In the genomic region with DNA sequence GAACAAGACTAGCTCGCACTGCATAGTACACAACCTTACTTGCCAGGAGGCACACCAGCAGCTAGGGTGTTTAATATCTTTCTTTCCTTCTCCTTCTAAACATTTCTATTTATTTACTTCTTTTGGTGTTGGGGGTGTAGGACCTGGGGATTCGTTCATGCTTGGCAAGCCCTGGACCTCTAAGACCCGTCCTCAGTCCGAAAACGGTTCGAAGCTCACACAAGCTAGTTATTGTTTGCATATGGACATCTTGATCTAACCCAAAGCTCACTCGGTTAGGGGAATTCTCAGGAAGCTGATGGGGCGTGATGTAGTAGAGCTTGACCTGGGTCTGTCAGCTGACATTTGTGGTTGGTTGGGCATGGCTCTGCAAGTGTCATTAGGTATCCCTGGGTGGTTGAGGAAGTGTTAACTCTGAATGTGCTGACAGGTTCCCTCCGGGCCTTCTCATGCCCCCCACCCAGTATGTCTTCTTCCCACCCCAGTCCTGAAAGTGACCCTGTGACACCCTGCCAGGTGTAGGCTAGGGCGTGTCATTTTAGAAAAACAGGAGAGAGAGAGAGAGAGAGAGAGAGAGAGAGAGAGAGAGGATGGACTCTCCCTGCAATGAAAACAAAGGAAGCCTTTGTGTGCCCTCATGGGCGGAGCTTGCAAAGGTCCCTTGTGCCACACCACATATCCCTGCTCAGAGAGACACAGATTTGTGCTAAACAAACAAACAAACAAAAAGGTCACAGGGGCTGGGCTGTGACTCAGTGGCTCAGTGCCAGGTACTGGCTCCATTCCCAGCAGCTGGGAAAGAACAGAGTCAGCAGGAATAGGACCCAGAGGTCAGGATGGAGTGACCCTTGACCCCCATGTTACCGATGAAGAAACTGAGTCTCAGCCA, we compare ENCODE assay signal across 8 mouse cellular contexts. TPM values are rescaled to one million over a fixed set of nuclear protein-coding genes. Genes with fewer than 3 reads are reported as not detected.
DNase-seq lines count a peak whose midpoint lies in the region; ATAC-seq and TF ChIP-seq lines count a peak whose summit lies in the region.

No protein-coding gene starts in this region.

- no peaks in the 10 kb centered on the region for H3K27me3 ChIP-seq in heart, embryonic 11.5 days (ENCODE audit: control insufficient read depth, insufficient read depth, low read length)
- H3K27me3 ChIP-seq in small intestine, adult 2 months (ENCODE audit: control insufficient read depth, insufficient read depth, low read length): no peaks in the 10 kb centered on the region
- no peaks in the 10 kb centered on the region for H3K27me3 ChIP-seq in midbrain, embryonic 13.5 days

- intact Hi-C loops in left cerebral cortex, postnatal 4 days (cut with DNase I): no loop called here
- intact Hi-C loops in left cerebral cortex, postnatal 14 days (cut with DNase I): no loop called here

- TF ChIP-seq CTCF in small intestine, adult 2 months (IDR thresholded peaks at IDR 0.05; ENCODE audit: extremely low read depth, insufficient read length, insufficient replicate concordance, low read depth, low read length): no peak

- H3K9ac ChIP-seq in heart, embryonic 11.5 days (ENCODE audit: low read depth, low read length): no peak overlapping the region; the same call in 1 of the 2 replicates
- no peak overlapping the region for H3K9ac ChIP-seq in midbrain, embryonic 13.5 days (replicated peaks)

- H3K36me3 ChIP-seq in heart, embryonic 11.5 days (ENCODE audit: control insufficient read depth, insufficient read depth, low read length): no peaks in the 10 kb centered on the region
- H3K36me3 ChIP-seq in small intestine, adult 2 months (ENCODE audit: control insufficient read depth, insufficient read depth, low read length): peaks cover 11% of the 10 kb centered on the region; the same call in 1 of the 2 replicates
- no peaks in the 10 kb centered on the region for H3K36me3 ChIP-seq in midbrain, embryonic 13.5 days

- 59% methylated on average over 12 of the region's 12 CpGs for WGBS in heart, embryonic 11.5 days (ENCODE audit: insufficient replicate concordance)
- 18% methylated on average over 12 of the region's 12 CpGs for WGBS in small intestine, adult 2 months
- WGBS in midbrain, embryonic 13.5 days: 71% methylated on average over 12 of the region's 12 CpGs

- H3K4me2 ChIP-seq in heart, embryonic 11.5 days: no peak overlapping the region
- no peak overlapping the region for H3K4me2 ChIP-seq in midbrain, embryonic 13.5 days (replicated peaks)

- H3K27ac ChIP-seq in heart, embryonic 11.5 days (ENCODE audit: low read depth, low read length): 0 out of 2 replicates have a peak overlapping the region, but pooled peaks have one; percentile 22
- H3K27ac ChIP-seq in small intestine, adult 2 months (ENCODE audit: insufficient read depth, low read depth, low read length): peak overlapping the region; percentile 70
- no peak overlapping the region for H3K27ac ChIP-seq in midbrain, embryonic 13.5 days

- H3K9me3 ChIP-seq in heart, embryonic 11.5 days (replicated peaks; ENCODE audit: control insufficient read depth, low read length): no peaks in the 10 kb centered on the region
- no peaks in the 10 kb centered on the region for H3K9me3 ChIP-seq in midbrain, embryonic 13.5 days

- no peak for ATAC-seq in heart, embryonic 11.5 days (replicated peaks; ENCODE audit: insufficient number of reproducible peaks, low FRiP score, low TSS enrichment)
- ATAC-seq in midbrain, embryonic 13.5 days: no peak
- no peak for ATAC-seq in erythroid progenitor cell, adult 5-6 weeks (replicated peaks; ENCODE audit: low FRiP score, poor library complexity, severe bottlenecking)

- TF ChIP-seq POLR2A in small intestine, adult 2 months (IDR thresholded peaks at IDR 0.05; ENCODE audit: low read depth, low read length): no peak

- peaks cover 21% of the 10 kb centered on the region for H3K4me1 ChIP-seq in heart, embryonic 11.5 days (ENCODE audit: control insufficient read depth, insufficient read depth, low read length)
- H3K4me1 ChIP-seq in small intestine, adult 2 months (ENCODE audit: control insufficient read depth, insufficient read depth, insufficient read length, low read length): peaks cover 65% of the 10 kb centered on the region
- H3K4me1 ChIP-seq in midbrain, embryonic 13.5 days (replicated peaks): 0 out of 2 replicates have a peak, but pooled peaks cover 3% of the 10 kb centered on the region

- peak; percentile 12 for DNase-seq in left cerebral cortex, postnatal 4 days
- no peak for DNase-seq in left cerebral cortex, postnatal 14 days (ENCODE audit: low spot score in 2 of 2)
- peak; percentile 44 for DNase-seq in ZHBTc4 (ENCODE audit: low read depth, low spot score)
- peak; percentile 65 to 68 for DNase-seq in kidney, postnatal 4 days

- no peak overlapping the region for H3K4me3 ChIP-seq in heart, embryonic 11.5 days (ENCODE audit: low read depth, low read length)
- no peak overlapping the region for H3K4me3 ChIP-seq in small intestine, adult 2 months (ENCODE audit: low read depth, low read length)
- H3K4me3 ChIP-seq in midbrain, embryonic 13.5 days (replicated peaks): no peak overlapping the region

RNA-seq across cellular contexts. Expression of gene Irak2, which starts 23.3 kb away (rescaled TPM):
- total RNA-seq in left cerebral cortex, postnatal 4 days (2021): 1 to 10 TPM; 7.9 to 8.1 TPM
- 10 to 100 TPM; 19.5 to 23.5 TPM for total RNA-seq in left cerebral cortex, postnatal 14 days (2021)
- polyA plus RNA-seq in heart, embryonic 11.5 days (2014; fragmentation: Nextera tagmentation; extraction: Ambion mirVana): 6.7 and 7.2 TPM in 2 replicates
- 35.4 and 97.6 TPM in 2 replicates for polyA plus RNA-seq in small intestine, adult 2 months (2012; rRNA removed)
- polyA plus RNA-seq in midbrain, embryonic 13.5 days (2015; fragmentation: Nextera tagmentation; extraction: Ambion mirVana): 0.99 and 1.3 TPM in 2 replicates
- 7.2 and 23.1 TPM in 2 replicates for total RNA-seq in erythroid progenitor cell, adult 5-6 weeks (2015; ENCODE audit: low replicate concordance)
- total RNA-seq in erythroid progenitor cell, adult 5-6 weeks (2017; ENCODE audit: low replicate concordance): 34.8 and 64.6 TPM in 2 replicates

RNA-seq across cellular contexts. Expression of gene Tatdn2, which starts 35.3 kb away (rescaled TPM):
- 10 to 100 TPM; 95.0 to 98.1 TPM for total RNA-seq in left cerebral cortex, postnatal 4 days (2021)
- total RNA-seq in left cerebral cortex, postnatal 14 days (2021): 10 to 100 TPM; 70.4 to 71.4 TPM
- 0.93 and 1.1 TPM in 2 replicates for polyA plus RNA-seq in heart, embryonic 11.5 days (2014; fragmentation: Nextera tagmentation; extraction: Ambion mirVana)
- 11.3 and 16.6 TPM in 2 replicates for polyA plus RNA-seq in small intestine, adult 2 months (2012; rRNA removed)
- polyA plus RNA-seq in midbrain, embryonic 13.5 days (2015; fragmentation: Nextera tagmentation; extraction: Ambion mirVana): 0.93 and 1.0 TPM in 2 replicates
- total RNA-seq in erythroid progenitor cell, adult 5-6 weeks (2015; ENCODE audit: low replicate concordance): 14.3 and 17.7 TPM in 2 replicates
- 44.0 and 55.7 TPM in 2 replicates for total RNA-seq in erythroid progenitor cell, adult 5-6 weeks (2017; ENCODE audit: low replicate concordance)

RNA-seq across cellular contexts. Expression of gene Vhl, which starts 37.8 kb away (rescaled TPM):
- 10 to 100 TPM; 50.0 to 61.8 TPM for total RNA-seq in left cerebral cortex, postnatal 4 days (2021)
- 10 to 100 TPM; 48.4 to 51.9 TPM for total RNA-seq in left cerebral cortex, postnatal 14 days (2021)
- 31.2 and 40.9 TPM in 2 replicates for polyA plus RNA-seq in heart, embryonic 11.5 days (2014; fragmentation: Nextera tagmentation; extraction: Ambion mirVana)
- polyA plus RNA-seq in small intestine, adult 2 months (2012; rRNA removed): 6.0 and 7.8 TPM in 2 replicates
- polyA plus RNA-seq in midbrain, embryonic 13.5 days (2015; fragmentation: Nextera tagmentation; extraction: Ambion mirVana): 60.2 and 60.6 TPM in 2 replicates
- total RNA-seq in erythroid progenitor cell, adult 5-6 weeks (2015; ENCODE audit: low replicate concordance): 4.7 and 52.0 TPM in 2 replicates
- total RNA-seq in erythroid progenitor cell, adult 5-6 weeks (2017; ENCODE audit: low replicate concordance): 3.6 and 4.2 TPM in 2 replicates

RNA-seq across cellular contexts. Expression of gene Brk1, which starts 57.0 kb away (rescaled TPM):
- total RNA-seq in left cerebral cortex, postnatal 4 days (2021): 100 to 1,000 TPM; 166 to 181 TPM
- total RNA-seq in left cerebral cortex, postnatal 14 days (2021): 100 to 1,000 TPM; 236 to 243 TPM
- 186 and 188 TPM in 2 replicates for polyA plus RNA-seq in heart, embryonic 11.5 days (2014; fragmentation: Nextera tagmentation; extraction: Ambion mirVana)
- 36.4 and 71.2 TPM in 2 replicates for polyA plus RNA-seq in small intestine, adult 2 months (2012; rRNA removed)
- 227 and 229 TPM in 2 replicates for polyA plus RNA-seq in midbrain, embryonic 13.5 days (2015; fragmentation: Nextera tagmentation; extraction: Ambion mirVana)
- total RNA-seq in erythroid progenitor cell, adult 5-6 weeks (2015; ENCODE audit: low replicate concordance): 109 and 117 TPM in 2 replicates
- total RNA-seq in erythroid progenitor cell, adult 5-6 weeks (2017; ENCODE audit: low replicate concordance): 41.2 and 42.5 TPM in 2 replicates

RNA-seq across cellular contexts. Expression of gene Ghrl, which starts 58.1 kb away (rescaled TPM):
- not detected for total RNA-seq in left cerebral cortex, postnatal 4 days (2021)
- not detected for total RNA-seq in left cerebral cortex, postnatal 14 days (2021)
- 0.66 and 0.69 TPM in 2 replicates for polyA plus RNA-seq in heart, embryonic 11.5 days (2014; fragmentation: Nextera tagmentation; extraction: Ambion mirVana)
- 14.0 and 50.2 TPM in 2 replicates for polyA plus RNA-seq in small intestine, adult 2 months (2012; rRNA removed)
- polyA plus RNA-seq in midbrain, embryonic 13.5 days (2015; fragmentation: Nextera tagmentation; extraction: Ambion mirVana): 0.70 and 1.8 TPM in 2 replicates
- total RNA-seq in erythroid progenitor cell, adult 5-6 weeks (2015; ENCODE audit: low replicate concordance): 17.2 TPM in 1 of 2 replicates, not detected in the other
- total RNA-seq in erythroid progenitor cell, adult 5-6 weeks (2017; ENCODE audit: low replicate concordance): 1.5 and 13.5 TPM in 2 replicates

Comparison
In these comparisons a context has a peak if more than half of its experiments do, and no peak if none do; other contexts are left out.
1. DNase-seq: peak in left cerebral cortex, postnatal 4 days (single experiment), ZHBTc4 (single experiment) and kidney, postnatal 4 days (2 of 2); none in left cerebral cortex, postnatal 14 days (0 of 2).